Mouse (Mus musculus) CD4-positive helper T cell, adult 2 months (primary cell): ENCODE measurements around the gene Sdr9c7.
A peak's percentile ranks its signal among the peaks of the same experiment; 100 is the strongest.

ENCODE experiments used
- DNase-seq: peaks from one replicate; pipeline ENCODE4 v3.0.0-alpha.2; 2012; ENCODE audit warnings: low read depth, missing footprints, low spot score

The Sdr9c7 gene

GRCm38 (mm10) chr10:127898218-127898617 is at the start of gene Sdr9c7:
Gene Sdr9c7 (plus strand): TSS chr10:127898518.
- no peak for DNase-seq

- DNase-seq = no peak
Measured at GRCm38 (mm10) chr10:127849628-127850027, 48.7 kb upstream of the Sdr9c7 start, which contains the start of gene Rdh19. Gene Rdh19 (plus strand): TSS chr10:127849928.

GRCm38 (mm10) chr10:127856376-127856775 is 41.9 kb upstream of the Sdr9c7 start:
- no peak for DNase-seq

DNA sequence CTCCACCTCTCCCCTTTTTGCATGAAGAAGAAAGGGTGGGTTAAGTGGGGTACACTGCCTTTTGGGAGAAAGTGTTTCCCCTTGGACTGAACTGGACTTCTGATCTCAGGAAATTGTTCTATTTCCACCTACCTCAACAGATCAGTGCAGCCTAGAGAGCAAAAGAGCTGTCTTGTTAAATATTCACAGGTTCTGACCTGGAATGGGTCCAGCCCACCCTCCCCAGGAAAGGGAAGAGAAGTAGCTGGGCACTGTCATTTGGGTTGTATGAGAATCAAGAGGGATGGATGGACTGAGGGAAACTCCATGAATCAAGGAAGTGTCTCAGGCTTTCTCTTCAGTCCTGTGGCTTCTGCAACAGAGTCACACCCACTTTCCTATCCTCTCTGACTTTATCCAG is 33.4 kb upstream of the Sdr9c7 start:
- DNase-seq = no peak

- no peak for DNase-seq
Measured at GRCm38 (mm10) chr10:127866232-127866631, 32.1 kb upstream of the Sdr9c7 start, which contains the start of gene Rdh16f2. Gene Rdh16f2 (plus strand): TSS chr10:127866474.

- peak; percentile 20 for DNase-seq
Measured at GRCm38 (mm10) chr10:127872484-127872883, 25.8 kb upstream of the Sdr9c7 start.

DNA sequence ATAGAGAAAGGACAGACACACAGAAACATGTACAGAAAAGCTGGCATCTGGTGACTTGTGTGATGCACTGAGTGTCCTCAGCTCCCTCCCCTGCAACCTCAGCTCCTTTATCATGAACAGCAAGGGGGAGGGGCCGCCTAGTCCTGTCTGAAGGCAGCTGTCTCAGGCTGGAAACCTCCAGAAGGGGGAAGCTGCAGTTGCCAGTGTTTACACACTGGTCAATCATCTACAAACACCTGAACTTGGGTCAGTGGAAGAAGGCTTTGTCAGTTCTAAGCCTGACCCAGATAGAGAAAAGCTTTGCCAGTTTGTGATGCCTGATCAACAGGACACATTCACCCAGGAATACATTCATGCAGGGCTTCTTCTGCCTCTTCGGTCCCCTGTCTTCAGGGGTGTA is 20.6 kb upstream of the Sdr9c7 start:
- no peak for DNase-seq

DNA sequence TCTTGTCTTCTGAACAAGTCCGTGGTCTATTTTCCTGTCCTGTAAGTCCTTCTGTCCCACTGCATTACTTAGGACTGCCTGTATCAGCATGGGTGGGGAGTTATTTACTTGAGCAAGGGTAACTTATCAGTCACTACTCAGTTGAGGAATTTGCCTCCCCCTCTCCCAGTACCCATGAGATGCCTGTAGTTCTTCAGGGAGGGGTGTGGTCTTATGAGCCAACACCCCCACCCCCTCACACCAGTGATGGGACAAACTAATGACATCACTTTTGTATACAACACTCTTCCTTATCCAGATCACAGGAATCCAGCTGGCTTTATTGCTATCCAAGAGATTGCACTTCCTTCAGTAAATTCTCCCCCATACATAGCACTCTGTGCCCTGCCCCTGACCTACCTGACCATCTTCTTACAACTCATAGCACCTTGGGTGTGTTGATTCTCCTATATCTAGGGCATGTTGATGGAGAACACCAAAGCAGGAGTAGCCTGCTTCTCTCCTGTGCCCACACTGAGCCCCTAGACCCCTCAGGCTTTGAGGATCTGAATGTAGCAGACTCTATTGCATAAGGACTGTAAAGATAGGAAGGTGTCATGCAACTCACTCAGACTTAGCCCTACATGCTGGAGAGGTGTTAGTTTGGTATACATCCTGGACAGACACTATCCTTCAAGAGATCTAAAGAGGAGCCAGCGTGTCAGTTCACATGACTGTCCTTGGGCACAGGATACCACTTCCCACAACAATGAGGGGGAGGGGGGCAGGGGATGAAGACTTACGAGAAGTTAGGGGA is 19.9 kb upstream of the Sdr9c7 start:
- no peak for DNase-seq

DNA sequence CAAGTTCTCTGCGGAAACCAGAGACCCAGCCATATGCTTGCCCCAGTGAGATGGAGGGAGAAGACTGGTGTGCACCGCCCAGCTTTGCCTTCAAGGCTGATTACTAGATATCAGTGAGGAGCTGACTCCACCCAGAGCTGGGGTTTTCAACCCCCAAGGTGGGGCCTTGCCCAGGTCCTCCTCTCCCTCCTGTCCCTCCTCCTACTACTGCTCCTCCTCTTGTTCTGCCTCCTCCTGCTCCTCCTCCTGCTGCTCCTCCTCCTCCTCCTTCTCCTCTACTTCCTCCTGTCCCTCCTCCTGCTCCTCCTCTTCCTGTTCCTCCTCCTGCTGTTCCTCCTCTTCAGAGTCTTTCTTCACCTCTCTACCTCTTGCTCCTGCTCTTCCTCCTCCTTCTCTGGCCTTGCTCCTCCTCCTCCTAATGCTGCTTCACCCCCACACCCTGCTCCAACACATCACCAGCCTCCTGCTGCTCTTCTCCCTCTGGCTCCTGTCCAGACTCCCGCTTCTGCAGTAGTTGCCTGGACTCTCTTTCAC is 19.1 kb upstream of the Sdr9c7 start:
- DNase-seq = no peak

DNA sequence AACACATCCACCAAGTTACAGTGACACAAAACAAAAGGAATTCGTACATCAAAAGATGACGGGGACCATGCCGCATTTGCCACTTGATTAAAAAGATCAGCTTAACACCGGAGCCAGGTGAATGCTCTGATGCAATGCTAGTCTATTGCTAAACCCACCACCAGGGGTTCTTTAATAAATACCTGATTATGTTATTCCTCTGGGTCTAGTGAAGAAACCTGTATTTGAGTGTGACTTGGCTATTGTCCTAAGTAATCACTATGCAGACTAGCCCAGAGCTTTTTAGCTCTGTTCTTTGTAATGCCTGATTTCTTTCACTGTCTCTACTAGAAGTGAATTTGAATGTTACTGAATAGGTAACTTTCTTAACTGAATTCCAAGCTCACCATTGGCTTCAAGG is 17.3 kb upstream of the Sdr9c7 start:
- no peak for DNase-seq

DNA sequence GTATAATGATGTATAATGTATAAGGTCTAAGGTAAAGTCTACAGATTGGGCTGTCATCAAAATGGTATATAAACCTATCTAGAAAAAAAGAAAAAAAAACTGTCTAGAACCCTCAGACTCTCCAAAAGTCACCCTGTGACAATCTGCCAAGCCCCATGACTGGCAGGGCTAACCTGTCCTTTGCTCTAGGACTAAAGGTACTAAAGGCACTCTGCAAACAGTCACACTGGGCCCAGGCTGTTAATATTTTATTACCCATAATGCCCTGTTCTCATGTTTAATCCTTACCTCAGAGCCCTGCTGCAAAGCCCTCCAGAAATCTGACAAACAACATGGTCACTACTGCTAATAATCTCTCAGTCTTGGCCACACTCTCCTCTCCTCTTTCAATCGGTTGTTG is 11.8 kb upstream of the Sdr9c7 start:
- DNase-seq = no peak

GRCm38 (mm10) chr10:127886971-127887370 is 11.3 kb upstream of the Sdr9c7 start:
- no peak for DNase-seq

GRCm38 (mm10) chr10:127888605-127889004 is 9.7 kb upstream of the Sdr9c7 start, which contains the start of gene Rdh7:
Gene Rdh7 (minus strand): TSS chr10:127888817.
- no peak for DNase-seq

DNA sequence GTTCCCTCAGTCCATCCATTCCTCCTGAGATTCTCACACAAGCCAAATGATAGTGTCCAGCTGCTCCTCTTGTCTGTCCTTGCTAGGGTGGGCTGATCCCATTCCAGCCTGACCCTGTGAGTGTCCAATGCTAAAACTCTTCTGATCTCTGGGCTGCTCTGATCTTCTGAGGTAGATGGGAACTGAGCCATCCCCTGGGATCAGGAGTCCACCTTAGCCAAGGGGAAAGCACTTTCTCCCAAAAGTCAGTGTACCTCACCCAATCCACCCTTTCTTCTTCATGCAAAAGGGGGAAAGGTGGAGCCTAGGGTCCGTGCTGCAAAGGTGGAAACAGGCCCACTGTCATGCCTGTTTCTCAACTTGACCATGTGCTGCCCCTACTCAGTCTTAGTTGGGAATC is 6.8 kb upstream of the Sdr9c7 start:
- DNase-seq = no peak

GRCm38 (mm10) chr10:127893163-127894022 is 4.9 kb upstream of the Sdr9c7 start:
- peak; percentile 36 for DNase-seq

GRCm38 (mm10) chr10:127896705-127897104 is 1.6 kb upstream of the Sdr9c7 start:
- no peak for DNase-seq

DNA sequence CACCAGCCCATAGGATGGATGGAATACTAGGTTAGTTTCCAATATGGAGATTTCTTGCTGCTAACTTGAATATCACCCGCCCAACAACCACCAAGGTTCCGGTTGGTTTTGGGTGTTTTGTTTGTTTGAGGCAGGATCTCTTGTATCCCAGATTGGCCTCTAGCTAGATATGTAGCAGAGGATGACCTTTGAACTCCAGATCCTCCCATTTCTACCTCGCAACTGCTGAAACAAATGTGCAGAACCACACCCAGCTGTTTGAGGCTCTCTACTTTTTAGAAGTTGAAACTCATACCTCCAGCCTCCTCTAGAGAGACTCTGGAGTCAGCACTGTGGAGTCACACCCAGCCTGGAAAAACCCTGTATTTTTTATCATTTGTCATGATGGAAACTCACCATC is 812 bp upstream of the Sdr9c7 start:
- no peak for DNase-seq

DNA sequence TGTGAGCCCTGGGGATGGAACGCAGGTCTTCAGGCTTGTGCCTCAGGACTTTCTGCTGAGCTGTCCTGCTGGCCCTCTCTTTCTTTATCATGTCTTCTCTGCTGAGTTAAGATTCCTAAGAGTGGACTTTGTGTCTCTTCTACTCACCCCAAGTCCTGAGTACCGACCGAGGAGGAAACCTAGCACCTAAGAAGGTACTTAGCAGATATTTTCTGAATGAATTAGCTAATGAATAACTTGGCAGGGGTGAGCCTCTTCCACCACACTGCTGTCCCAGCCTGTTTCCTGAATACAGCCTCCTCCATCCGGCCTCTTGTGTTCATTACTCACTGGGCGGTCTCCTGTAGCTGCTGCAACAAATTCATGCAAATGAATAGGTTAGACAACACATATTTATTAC is 1.5 kb downstream of the Sdr9c7 start:
- no peak for DNase-seq

- DNase-seq = no peak
Measured at GRCm38 (mm10) chr10:127901751-127902150, 3.4 kb downstream of the Sdr9c7 start.

- no peak for DNase-seq
Measured at GRCm38 (mm10) chr10:127903116-127903515, 4.8 kb downstream of the Sdr9c7 start.

- DNase-seq = no peak
Measured at GRCm38 (mm10) chr10:127904718-127905446, 6.6 kb downstream of the Sdr9c7 start.

DNA sequence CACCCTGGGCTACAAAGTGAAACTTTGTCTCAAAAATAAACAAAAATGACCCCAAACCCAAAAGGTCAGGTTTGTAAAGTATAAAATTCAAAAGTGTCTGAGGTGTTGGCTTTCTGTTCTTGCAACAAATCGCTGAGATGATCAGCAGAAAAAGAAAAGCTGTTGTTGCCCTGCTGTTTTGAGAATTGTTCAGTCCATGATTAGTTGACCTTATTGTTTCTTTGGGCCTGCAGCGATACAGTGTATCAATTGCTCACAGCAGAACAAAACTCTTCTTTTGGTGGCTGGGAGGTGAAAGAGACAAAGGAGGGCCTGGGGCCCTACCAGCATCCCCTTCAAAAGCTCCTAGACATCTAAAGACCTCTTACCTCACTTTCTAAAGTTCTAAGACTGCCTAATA is 7.8 kb downstream of the Sdr9c7 start:
- DNase-seq = no peak
